ENCODE assay signal across 16 mouse cellular contexts in genomic region chr8:60963931-60964330, GRCm38 (mm10).
"Had no signal": no experiment of that assay in that cellular context is flagged by ENCODE, and none has a peak within 500 bp of the region (broad histone marks: within the 10 kb centered on the region; RNA-seq: fewer than 3 reads in every experiment).

No protein-coding gene starts in this region.

- ATAC-seq: intestine, embryonic 16.5 days; lung, postnatal 0 days; midbrain, embryonic 13.5 days had no signal

- DNase-seq: kidney, adult 8-10 months; kidney, postnatal 36 days; layer of hippocampus, adult 9-11 months; layer of hippocampus, postnatal 36 days; lung, adult 2 months; lung, postnatal 4 days; spleen, adult 18-20 months; thymus, adult 2 months; thymus, postnatal 25 days had no signal

- H3K4me2 ChIP-seq: limb, embryonic 13.5 days; midbrain, embryonic 13.5 days; stomach, embryonic 15.5 days had no signal

- H3K4me3 ChIP-seq: limb, embryonic 13.5 days; midbrain, embryonic 13.5 days; stomach, embryonic 15.5 days had no signal

- H3K27ac ChIP-seq: kidney, postnatal 0 days; limb, embryonic 13.5 days; liver, embryonic 14.5 days; midbrain, embryonic 13.5 days; stomach, embryonic 15.5 days had no signal

- H3K27me3 ChIP-seq: limb, embryonic 13.5 days; midbrain, embryonic 13.5 days; stomach, embryonic 15.5 days had no signal

- H3K36me3 ChIP-seq: limb, embryonic 13.5 days; midbrain, embryonic 13.5 days; stomach, embryonic 15.5 days had no signal

- H3K4me1 ChIP-seq: midbrain, embryonic 13.5 days had no signal

- H3K9ac ChIP-seq: limb, embryonic 13.5 days; liver, embryonic 14.5 days; midbrain, embryonic 13.5 days; stomach, embryonic 15.5 days had no signal

- H3K9me3 ChIP-seq: limb, embryonic 13.5 days; midbrain, embryonic 13.5 days; stomach, embryonic 15.5 days had no signal
